Mouse (Mus musculus) ES-Bruce4 (cell line): Measurements from ENCODE around the gene Mtif3.

ENCODE experiments used
- CTCF ChIP-seq: IDR thresholded peaks from one replicate; pipeline ENCODE4 v1.8.1; 2011; ENCODE audit warnings: low read depth, low read length
- EP300 ChIP-seq: IDR thresholded peaks from 2 replicates; pipeline ENCODE4 v1.6.1; 2011; ENCODE audit warnings: low read depth, low read length; ENCODE audit not compliant: insufficient read depth
- POLR2A ChIP-seq: IDR thresholded peaks from one replicate; pipeline ENCODE4 v1.8.1; 2011; ENCODE audit warnings: low read length; ENCODE audit not compliant: insufficient read depth

DNA sequence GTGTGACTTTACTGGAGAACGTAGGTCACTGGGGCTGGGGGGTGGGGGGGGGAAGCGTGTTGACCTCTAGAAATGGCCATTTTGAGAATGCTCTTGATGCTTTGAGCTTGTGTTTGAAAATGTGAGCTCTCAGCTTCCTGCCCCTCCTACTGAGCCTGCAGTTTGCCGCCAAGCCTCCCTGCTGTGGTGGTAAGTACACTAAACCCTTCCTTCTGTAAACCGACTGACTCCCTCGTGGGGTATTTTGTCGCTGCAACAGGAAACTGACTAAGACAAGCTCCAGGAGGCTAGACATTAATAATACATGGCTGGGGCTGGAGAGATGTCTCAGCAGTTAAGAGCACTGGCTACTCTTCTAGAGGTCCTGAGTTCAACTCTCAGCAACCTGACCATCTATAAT is 46.8 kb downstream of the Mtif3 start:
- TF ChIP-seq CTCF: no peak
- TF ChIP-seq EP300: no peak
- TF ChIP-seq POLR2A: no peak
